Mouse (Mus musculus): ENCODE measurements around the gene Rnf38.

GRCm38 (mm10) chr4:44119410-44120201 is 114.0 kb downstream of the Rnf38 start:
- no peak for TF ChIP-seq CTCF (IDR thresholded peaks at IDR 0.05; ENCODE audit: borderline replicate concordance, extremely low read depth, insufficient read depth, insufficient read length)
- TF ChIP-seq POLR2A (IDR thresholded peaks at IDR 0.05; ENCODE audit: borderline replicate concordance, extremely low read depth, insufficient read depth, insufficient read length, poor library complexity, severe bottlenecking): no peak
